Comparison of ENCODE assay signal across 29 mouse cellular contexts in the genomic region with DNA sequence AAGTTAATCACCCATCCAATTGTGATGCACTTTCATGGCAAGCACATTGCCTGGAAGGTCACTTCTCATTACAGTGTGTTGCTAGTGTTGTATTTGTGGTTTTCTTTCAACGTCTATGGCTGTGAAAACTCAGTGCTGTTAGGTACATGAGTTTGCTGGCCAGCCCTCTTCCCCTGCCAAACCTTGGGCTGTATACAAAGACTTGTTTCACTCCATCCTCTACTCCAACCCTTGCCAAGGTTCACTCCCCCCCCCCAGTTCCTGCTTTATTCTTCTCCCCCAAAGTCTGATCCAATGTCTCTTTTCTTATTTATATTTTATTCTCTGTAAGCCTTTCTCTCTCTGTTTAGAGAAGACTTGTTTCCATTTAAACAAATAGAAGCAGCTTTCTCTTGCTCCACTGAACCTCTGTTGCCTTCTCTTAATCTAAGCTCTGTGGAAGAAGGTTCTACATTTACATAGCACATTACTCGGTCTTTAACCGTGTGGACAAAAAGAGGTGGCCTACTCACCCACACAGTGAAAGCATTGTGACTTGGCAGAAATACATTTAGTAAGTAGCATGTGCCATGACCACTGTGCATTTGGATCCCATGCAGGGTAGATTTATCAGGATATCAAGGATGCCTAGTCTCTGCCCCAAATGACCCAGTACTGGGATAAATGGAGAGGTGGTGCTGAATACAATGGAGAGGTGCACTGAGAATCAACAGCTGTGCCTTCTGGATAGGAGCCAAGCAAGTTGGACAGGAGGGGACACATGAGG.
A peak's percentile ranks its signal among the peaks of the same experiment; 100 is the strongest.
DNase-seq lines count a peak whose midpoint lies in the region; ATAC-seq lines count a peak whose summit lies in the region.
"Had no signal": no experiment of that assay in that cellular context is flagged by ENCODE, and none has a peak within 500 bp of the region (broad histone marks: within the 10 kb centered on the region; RNA-seq: fewer than 3 reads in every experiment).

No protein-coding gene starts in this region.

- H3K36me3 ChIP-seq in heart, embryonic 14.5 days (ENCODE audit: control insufficient read depth, insufficient read depth, low read length): no peaks in the 10 kb centered on the region
- H3K36me3 ChIP-seq in midbrain, embryonic 13.5 days: no peaks in the 10 kb centered on the region
- H3K36me3 ChIP-seq in midbrain, embryonic 14.5 days (ENCODE audit: control insufficient read depth, insufficient read depth, low read length): no peaks in the 10 kb centered on the region
- no peaks in the 10 kb centered on the region for H3K36me3 ChIP-seq in forebrain, embryonic 16.5 days (ENCODE audit: control insufficient read depth, insufficient read depth)
- H3K36me3 ChIP-seq: embryonic facial prominence, embryonic 15.5 days; G1E; heart, embryonic 13.5 days; limb, embryonic 10.5 days; liver, embryonic 15.5 days; lung, embryonic 15.5 days had no signal

- 74% methylated on average over 3 of the region's 3 CpGs for WGBS in heart, embryonic 14.5 days
- 44% methylated on average over 3 of the region's 3 CpGs for WGBS in midbrain, embryonic 13.5 days
- 50% methylated on average over 3 of the region's 3 CpGs for WGBS in midbrain, embryonic 14.5 days
- WGBS in forebrain, embryonic 16.5 days: 16% methylated on average over 3 of the region's 3 CpGs

- H3K4me2 ChIP-seq in heart, embryonic 14.5 days (ENCODE audit: low read length): no peak overlapping the region
- no peak overlapping the region for H3K4me2 ChIP-seq in midbrain, embryonic 13.5 days (replicated peaks)
- no peak overlapping the region for H3K4me2 ChIP-seq in midbrain, embryonic 14.5 days (ENCODE audit: low read length)
- H3K4me2 ChIP-seq in forebrain, embryonic 16.5 days (ENCODE audit: low read length): no peak overlapping the region
- H3K4me2 ChIP-seq: embryonic facial prominence, embryonic 15.5 days; heart, embryonic 13.5 days; liver, embryonic 15.5 days; lung, embryonic 15.5 days had no signal

- no peaks in the 10 kb centered on the region for H3K9me3 ChIP-seq in heart, embryonic 14.5 days (ENCODE audit: control insufficient read depth, low read length)
- H3K9me3 ChIP-seq in midbrain, embryonic 13.5 days: no peaks in the 10 kb centered on the region
- no peaks in the 10 kb centered on the region for H3K9me3 ChIP-seq in midbrain, embryonic 14.5 days (ENCODE audit: control insufficient read depth, low read length)
- H3K9me3 ChIP-seq in forebrain, embryonic 16.5 days (ENCODE audit: control insufficient read depth, low read length): no peaks in the 10 kb centered on the region
- H3K9me3 ChIP-seq: embryonic facial prominence, embryonic 15.5 days; G1E; heart, embryonic 13.5 days; limb, embryonic 10.5 days; liver, embryonic 15.5 days; lung, embryonic 15.5 days; megakaryocyte, embryonic 14.5 days had no signal

- intact Hi-C loops in heart, postnatal 14 days (cut with DNase I): no loop called here

- H3K27me3 ChIP-seq in heart, embryonic 14.5 days (ENCODE audit: control insufficient read depth, insufficient read depth, low read length): no peaks in the 10 kb centered on the region
- H3K27me3 ChIP-seq in midbrain, embryonic 13.5 days: no peaks in the 10 kb centered on the region
- H3K27me3 ChIP-seq in midbrain, embryonic 14.5 days (ENCODE audit: control insufficient read depth, insufficient read depth, low read length): no peaks in the 10 kb centered on the region
- no peaks in the 10 kb centered on the region for H3K27me3 ChIP-seq in forebrain, embryonic 16.5 days (replicated peaks; ENCODE audit: control insufficient read depth, insufficient read depth, low read length)
- H3K27me3 ChIP-seq: embryonic facial prominence, embryonic 15.5 days; heart, embryonic 13.5 days; liver, embryonic 15.5 days; lung, embryonic 15.5 days; megakaryocyte, embryonic 14.5 days had no signal

- peaks cover 0 to 2% of the 10 kb centered on the region in 2 experiments; a peak in 1 of 4 replicates for H3K4me1 ChIP-seq in heart, embryonic 14.5 days (ENCODE audit: control insufficient read depth in 2 of 2, insufficient read depth in 2 of 2, low read length in 2 of 2)
- peaks cover 10% of the 10 kb centered on the region for H3K4me1 ChIP-seq in midbrain, embryonic 13.5 days (replicated peaks)
- 0 out of 2 replicates have a peak, but pooled peaks cover 3% of the 10 kb centered on the region for H3K4me1 ChIP-seq in midbrain, embryonic 14.5 days (ENCODE audit: control insufficient read depth, insufficient read depth, low read length)
- H3K4me1 ChIP-seq in forebrain, embryonic 16.5 days (replicated peaks; ENCODE audit: control insufficient read depth, insufficient read depth, low read length): peaks cover 8% of the 10 kb centered on the region
- H3K4me1 ChIP-seq: embryonic facial prominence, embryonic 15.5 days; limb, embryonic 10.5 days; liver, embryonic 15.5 days had no signal

- no peak overlapping the region for H3K4me3 ChIP-seq in heart, embryonic 14.5 days (ENCODE audit: control insufficient read depth in 1 of 2, insufficient read depth in 1 of 2, low read depth in 1 of 2, low read length in 2 of 2)
- no peak overlapping the region for H3K4me3 ChIP-seq in midbrain, embryonic 13.5 days (replicated peaks)
- H3K4me3 ChIP-seq in midbrain, embryonic 14.5 days (replicated peaks; ENCODE audit: low read depth, low read length): no peak overlapping the region
- no peak overlapping the region for H3K4me3 ChIP-seq in forebrain, embryonic 16.5 days (replicated peaks; ENCODE audit: low read length)
- H3K4me3 ChIP-seq: embryonic facial prominence, embryonic 15.5 days; heart, adult 2 months; heart, embryonic 13.5 days; limb, embryonic 10.5 days; liver, embryonic 15.5 days; lung, embryonic 15.5 days; megakaryocyte, embryonic 14.5 days had no signal

- no peak for DNase-seq in heart, postnatal 14 days
- no peak for DNase-seq in midbrain, embryonic 14.5 days
- DNase-seq in ovary, postnatal 36 days (ENCODE audit: low spot score): no peak
- DNase-seq: adrenal gland, adult 2 months; B cell, adult 2 months; cerebellum, adult 2 months; cerebellum, postnatal 36 days; embryo, embryonic 11 days; gastrocnemius, postnatal 36 days; heart, adult 2 months; heart, postnatal 36 days; kidney, adult 18-20 months; kidney, postnatal 4 days; liver; lung, postnatal 36 days; right cerebral cortex, postnatal 4 days; thymus, postnatal 14 days had no signal

- ATAC-seq in heart, embryonic 14.5 days (ENCODE audit: insufficient number of reproducible peaks, insufficient read depth, low FRiP score, low read depth): 0 out of 2 replicates have a peak, but pooled peaks have one; percentile 31
- ATAC-seq in midbrain, embryonic 13.5 days: peak; percentile 17; the same call in 1 of the 2 replicates
- ATAC-seq in midbrain, embryonic 14.5 days (ENCODE audit: low FRiP score, low TSS enrichment): no peak
- ATAC-seq in forebrain, embryonic 16.5 days: peak; percentile 86
- ATAC-seq in erythroblast, adult 5-6 weeks (replicated peaks; ENCODE audit: low FRiP score, poor library complexity, severe bottlenecking): no peak
- ATAC-seq: inflammation-experienced regulatory T-cells, adult 6 months had no signal

- H3K27ac ChIP-seq in heart, embryonic 14.5 days (replicated peaks in 1 of 2; ENCODE audit: control insufficient read depth in 1 of 2, insufficient read depth in 1 of 2, low read depth in 2 of 2, low read length in 2 of 2): no peak overlapping the region
- no peak overlapping the region for H3K27ac ChIP-seq in midbrain, embryonic 13.5 days
- no peak overlapping the region for H3K27ac ChIP-seq in midbrain, embryonic 14.5 days (replicated peaks; ENCODE audit: low read depth, low read length)
- H3K27ac ChIP-seq in forebrain, embryonic 16.5 days (ENCODE audit: low read length): no peak overlapping the region; the same call in 1 of the 2 replicates
- H3K27ac ChIP-seq: embryonic facial prominence, embryonic 15.5 days; heart, adult 2 months; heart, embryonic 13.5 days; limb, embryonic 10.5 days; liver, embryonic 15.5 days; lung, embryonic 15.5 days had no signal

- H3K9ac ChIP-seq in heart, embryonic 14.5 days (ENCODE audit: low read length): no peak overlapping the region
- no peak overlapping the region for H3K9ac ChIP-seq in midbrain, embryonic 13.5 days (replicated peaks)
- no peak overlapping the region for H3K9ac ChIP-seq in midbrain, embryonic 14.5 days (replicated peaks; ENCODE audit: low read length)
- H3K9ac ChIP-seq in forebrain, embryonic 16.5 days (replicated peaks; ENCODE audit: low read depth, low read length): no peak overlapping the region
- H3K9ac ChIP-seq: embryonic facial prominence, embryonic 15.5 days; heart, embryonic 13.5 days; liver, embryonic 15.5 days; lung, embryonic 15.5 days had no signal

Comparison
In these comparisons a context has a peak if more than half of its experiments do, and no peak if none do; other contexts are left out.
1. ATAC-seq: peak in heart, embryonic 14.5 days (single experiment), midbrain, embryonic 13.5 days (single experiment) and forebrain, embryonic 16.5 days (single experiment); none in midbrain, embryonic 14.5 days (single experiment) and erythroblast, adult 5-6 weeks (single experiment).